Mouse (Mus musculus): ENCODE data around the gene Macrod2. TPM values are rescaled to one million over a fixed set of nuclear protein-coding genes. Genes with fewer than 3 reads are reported as not detected.

Gene Macrod2
- polyA plus RNA-seq, 2 experiments: 2.1 to 7.7 TPM

DNA sequence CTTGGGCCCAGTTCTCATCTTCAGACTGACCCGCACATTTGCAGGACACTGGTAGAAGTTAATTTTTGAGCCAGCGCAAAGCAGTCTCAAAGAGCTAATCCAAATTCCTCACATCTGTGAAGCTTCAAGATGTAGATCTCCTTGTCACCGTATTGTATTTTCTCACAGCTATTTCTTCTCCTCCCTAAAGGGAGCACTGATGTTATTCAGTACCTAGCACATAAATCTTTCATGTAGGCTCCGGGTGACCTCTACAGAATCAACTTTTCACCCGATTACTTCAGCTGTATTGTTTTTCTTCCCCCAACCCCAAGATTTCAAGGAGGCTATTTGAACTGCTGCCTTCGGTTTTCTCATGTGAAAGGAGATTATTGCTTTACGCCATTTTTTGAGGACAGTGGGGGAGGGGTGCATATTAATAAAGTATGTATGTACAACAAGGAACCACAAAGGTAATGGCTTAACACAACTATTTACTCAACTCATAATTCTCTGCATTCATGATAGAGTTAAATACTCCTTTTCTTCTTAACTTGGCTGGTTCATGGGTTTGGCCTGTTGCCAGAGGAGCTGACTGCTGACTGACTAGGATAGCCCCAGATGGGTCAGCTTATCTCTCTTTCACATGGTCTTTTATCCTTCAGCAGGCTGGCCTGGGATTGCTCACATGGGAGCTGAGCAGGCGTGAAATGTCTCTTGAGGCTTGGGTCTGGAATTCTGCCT is 618.5 kb downstream of the Macrod2 start:
- Histone ChIP-seq H3K27me3 (ENCODE audit: control insufficient read depth, insufficient read depth, low read length) (no peaks in the 10 kb centered on the region), H3K4me3 (ENCODE audit: insufficient read depth in 1 of 2, low read depth in 2 of 2, low read length in 2 of 2) (no peak overlapping the region), H3K4me2 (ENCODE audit: low read depth) (no peak overlapping the region), H3K4me1 (replicated peaks; ENCODE audit: control insufficient read depth in 2 of 2, insufficient read depth in 2 of 2, low read length in 1 of 2) (no peaks in the 10 kb centered on the region), H3K9me3 (ENCODE audit: control insufficient read depth, low read length) (no peaks in the 10 kb centered on the region), H3K36me3 (replicated peaks; ENCODE audit: control insufficient read depth, insufficient read depth, low read depth) (no peaks in the 10 kb centered on the region), H3K27ac (no peak overlapping the region), H3K9ac (replicated peaks) (no peak overlapping the region)
- WGBS (ENCODE audit: insufficient replicate concordance): 60% methylated on average over 8 of the region's 8 CpGs
- no peak for DNase-seq (ENCODE audit: low read depth in 3 of 3, low spot score in 3 of 3)
- TF ChIP-seq EP300 (IDR thresholded peaks at IDR 0.05; ENCODE audit: low read depth) (no peak), CTCF (IDR thresholded peaks at IDR 0.05; ENCODE audit: low read depth) (no peak)
- no peak for ATAC-seq (ENCODE audit: insufficient read depth)

DNA sequence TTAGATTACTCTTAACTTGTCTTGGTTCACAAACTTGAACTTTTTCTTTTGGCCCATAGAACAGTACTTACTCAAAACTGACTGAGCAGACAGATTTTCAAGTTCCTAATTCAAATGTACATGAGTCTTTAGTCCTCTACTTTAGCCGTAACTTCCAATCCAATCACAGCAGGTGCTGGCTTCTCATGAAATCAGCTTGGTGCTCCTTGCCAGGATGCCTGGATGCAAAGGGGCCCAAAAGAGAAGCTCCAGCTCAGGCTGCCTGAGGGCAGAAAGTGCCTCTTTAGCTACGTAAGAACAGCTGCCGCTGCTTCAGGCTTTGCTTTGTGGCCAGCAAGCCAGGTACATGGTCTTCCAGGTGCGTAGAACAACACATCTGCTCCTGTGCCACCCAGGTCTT is 627.9 kb downstream of the Macrod2 start:
- H3K9ac ChIP-seq (replicated peaks): no peak overlapping the region
- no peak overlapping the region for H3K4me2 ChIP-seq (ENCODE audit: low read depth)
- H3K27me3 ChIP-seq (ENCODE audit: control insufficient read depth, insufficient read depth, low read length): no peaks in the 10 kb centered on the region
- no peak overlapping the region for H3K4me3 ChIP-seq (ENCODE audit: insufficient read depth in 1 of 2, low read depth in 2 of 2, low read length in 2 of 2)
- ATAC-seq (ENCODE audit: insufficient read depth) (no peak), DNase-seq (ENCODE audit: low read depth in 3 of 3, low spot score in 3 of 3) (no peak)
- no peak overlapping the region for H3K27ac ChIP-seq
- no peaks in the 10 kb centered on the region for H3K9me3 ChIP-seq (ENCODE audit: control insufficient read depth, low read length)
- no peaks in the 10 kb centered on the region for H3K36me3 ChIP-seq (replicated peaks; ENCODE audit: control insufficient read depth, insufficient read depth, low read depth)
- WGBS (ENCODE audit: insufficient replicate concordance): 63% methylated on average over 4 of the region's 4 CpGs
- TF ChIP-seq CTCF (IDR thresholded peaks at IDR 0.05; ENCODE audit: low read depth) (no peak), EP300 (IDR thresholded peaks at IDR 0.05; ENCODE audit: low read depth) (no peak)
- H3K4me1 ChIP-seq (replicated peaks; ENCODE audit: control insufficient read depth in 2 of 2, insufficient read depth in 2 of 2, low read length in 1 of 2): no peaks in the 10 kb centered on the region

DNA sequence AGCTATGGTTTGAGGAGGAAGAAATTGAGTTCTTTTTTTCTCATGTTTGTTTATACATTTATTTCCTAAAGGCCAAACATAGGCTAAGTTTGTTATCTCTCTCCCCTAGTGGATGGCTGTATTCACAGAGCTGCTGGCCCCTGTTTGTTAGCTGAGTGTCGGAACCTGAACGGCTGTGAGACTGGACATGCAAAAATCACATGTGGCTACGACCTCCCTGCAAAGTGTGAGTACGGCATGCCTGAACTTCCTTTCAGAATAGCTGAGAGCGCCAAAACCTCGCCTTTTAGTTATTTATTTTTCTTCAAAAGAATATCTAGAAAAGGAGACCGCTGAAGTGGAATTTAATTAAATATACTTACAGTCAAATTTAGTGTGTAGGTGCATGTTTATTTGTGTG is 628.8 kb downstream of the Macrod2 start:
- no peak for DNase-seq (ENCODE audit: low read depth in 3 of 3, low spot score in 3 of 3)

DNA sequence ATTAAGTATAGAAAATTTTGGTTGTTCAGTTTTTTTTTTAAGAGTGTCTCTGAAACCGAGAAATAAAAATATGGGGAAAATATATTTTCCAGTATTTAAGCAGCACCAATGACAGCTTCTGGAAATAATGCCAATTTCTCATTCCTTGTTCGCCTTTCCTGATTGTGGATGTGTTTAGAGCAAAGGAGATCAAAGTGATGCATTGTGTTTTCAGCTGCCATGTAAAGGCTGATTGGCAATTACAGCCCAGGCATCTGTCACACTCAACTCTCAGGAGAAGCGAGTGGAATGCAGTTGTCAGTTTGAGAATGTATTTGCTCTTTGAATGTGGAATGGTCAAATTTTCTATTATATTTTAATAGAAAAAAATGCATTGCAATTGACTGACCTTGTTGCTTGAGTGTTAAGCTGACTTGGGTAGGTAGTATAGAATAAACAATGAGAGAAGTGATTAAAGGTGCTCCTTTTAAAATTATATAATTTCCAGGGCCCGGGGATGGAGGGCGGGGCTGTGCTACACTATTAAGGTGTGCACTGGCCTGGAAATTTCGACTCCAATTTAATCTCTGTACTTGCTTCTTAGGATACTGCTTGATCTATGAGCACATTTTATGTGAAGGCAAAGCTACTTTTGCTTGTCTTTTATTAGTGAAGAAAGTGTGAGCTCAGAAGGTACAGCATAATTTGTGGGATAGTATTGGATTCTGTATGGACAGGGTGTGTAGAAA is 629.4 kb downstream of the Macrod2 start:
- Histone ChIP-seq H3K9ac (replicated peaks) (no peak overlapping the region), H3K36me3 (replicated peaks; ENCODE audit: control insufficient read depth, insufficient read depth, low read depth) (no peaks in the 10 kb centered on the region), H3K9me3 (ENCODE audit: control insufficient read depth, low read length) (no peaks in the 10 kb centered on the region), H3K4me2 (ENCODE audit: low read depth) (no peak overlapping the region), H3K27ac (no peak overlapping the region), H3K27me3 (ENCODE audit: control insufficient read depth, insufficient read depth, low read length) (no peaks in the 10 kb centered on the region), H3K4me1 (replicated peaks; ENCODE audit: control insufficient read depth in 2 of 2, insufficient read depth in 2 of 2, low read length in 1 of 2) (no peaks in the 10 kb centered on the region), H3K4me3 (ENCODE audit: insufficient read depth in 1 of 2, low read depth in 2 of 2, low read length in 2 of 2) (no peak overlapping the region)
- 69% methylated on average over 6 of the region's 6 CpGs for WGBS (ENCODE audit: insufficient replicate concordance)
- no peak for TF ChIP-seq CTCF (IDR thresholded peaks at IDR 0.05; ENCODE audit: low read depth)
- no peak for TF ChIP-seq EP300 (IDR thresholded peaks at IDR 0.05; ENCODE audit: low read depth)
- ATAC-seq (ENCODE audit: insufficient read depth) (no peak), DNase-seq (ENCODE audit: low read depth in 3 of 3, low spot score in 3 of 3) (no peak)

More for the DNA sequence above, 628.8 kb downstream of the Macrod2 start:
- no peak overlapping the region for H3K4me2 ChIP-seq (ENCODE audit: low read depth)
- H3K9ac ChIP-seq (replicated peaks): no peak overlapping the region
- H3K27me3 ChIP-seq (ENCODE audit: control insufficient read depth, insufficient read depth, low read length): no peaks in the 10 kb centered on the region
- WGBS (ENCODE audit: insufficient replicate concordance): 66% methylated on average over 7 of the region's 7 CpGs
- no peaks in the 10 kb centered on the region for H3K36me3 ChIP-seq (replicated peaks; ENCODE audit: control insufficient read depth, insufficient read depth, low read depth)
- H3K4me1 ChIP-seq (replicated peaks; ENCODE audit: control insufficient read depth in 2 of 2, insufficient read depth in 2 of 2, low read length in 1 of 2): no peaks in the 10 kb centered on the region
- TF ChIP-seq CTCF (IDR thresholded peaks at IDR 0.05; ENCODE audit: low read depth): no peak
- TF ChIP-seq EP300 (IDR thresholded peaks at IDR 0.05; ENCODE audit: low read depth): no peak
- H3K9me3 ChIP-seq (ENCODE audit: control insufficient read depth, low read length): no peaks in the 10 kb centered on the region
- ATAC-seq (ENCODE audit: insufficient read depth): no peak
- no peak overlapping the region for H3K27ac ChIP-seq
- no peak overlapping the region for H3K4me3 ChIP-seq (ENCODE audit: insufficient read depth in 1 of 2, low read depth in 2 of 2, low read length in 2 of 2)

DNA sequence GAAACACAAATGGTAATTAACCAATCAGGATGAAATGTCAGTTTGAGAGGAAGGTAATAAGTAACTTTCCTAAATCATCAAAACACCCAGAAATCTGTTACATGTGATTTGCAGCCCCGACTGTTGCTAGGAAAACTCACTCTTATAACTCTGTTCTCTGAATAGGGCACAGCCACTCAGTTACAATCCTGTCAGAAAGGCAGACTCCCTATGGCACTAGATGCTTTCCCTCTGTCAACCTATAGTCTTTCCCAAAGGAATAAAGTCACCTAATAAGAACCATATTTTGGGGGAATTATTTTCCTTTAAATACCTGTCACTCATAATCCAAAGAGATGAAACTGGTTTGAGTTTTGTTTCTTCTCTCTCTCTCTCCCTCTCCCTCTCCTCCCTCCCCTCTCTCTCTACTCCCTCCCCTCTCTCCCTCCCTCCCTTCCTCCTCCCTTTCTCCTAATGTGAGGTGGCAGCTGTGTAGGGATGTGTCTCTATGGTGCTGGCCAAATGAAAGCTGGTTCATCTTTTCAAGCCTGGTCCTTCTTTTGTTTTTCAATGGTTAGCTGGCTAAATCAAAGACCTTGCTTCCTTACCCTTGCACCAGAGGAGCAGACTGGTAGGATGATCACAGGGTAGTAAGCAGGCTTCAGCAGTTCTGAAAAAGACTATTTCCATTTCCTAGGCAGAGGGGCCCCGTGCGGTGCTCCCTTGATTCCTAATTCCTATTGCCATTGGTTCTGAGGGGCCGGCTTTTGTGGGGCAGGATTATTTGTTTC is 661.8 kb downstream of the Macrod2 start:
- Histone ChIP-seq H3K4me2 (ENCODE audit: low read depth) (no peak overlapping the region), H3K4me3 (ENCODE audit: insufficient read depth in 1 of 2, low read depth in 2 of 2, low read length in 2 of 2) (no peak overlapping the region), H3K27ac (no peak overlapping the region), H3K36me3 (replicated peaks; ENCODE audit: control insufficient read depth, insufficient read depth, low read depth) (no peaks in the 10 kb centered on the region), H3K27me3 (ENCODE audit: control insufficient read depth, insufficient read depth, low read length) (no peaks in the 10 kb centered on the region), H3K9ac (replicated peaks) (no peak overlapping the region), H3K4me1 (replicated peaks; ENCODE audit: control insufficient read depth in 2 of 2, insufficient read depth in 2 of 2, low read length in 1 of 2) (no peaks in the 10 kb centered on the region), H3K9me3 (ENCODE audit: control insufficient read depth, low read length) (no peaks in the 10 kb centered on the region)
- ATAC-seq (ENCODE audit: insufficient read depth): no peak
- no peak for DNase-seq (ENCODE audit: low read depth in 3 of 3, low spot score in 3 of 3)
- 42% methylated on average over 4 of the region's 4 CpGs for WGBS (ENCODE audit: insufficient replicate concordance)
- TF ChIP-seq EP300 (IDR thresholded peaks at IDR 0.05; ENCODE audit: low read depth): no peak
- TF ChIP-seq CTCF (IDR thresholded peaks at IDR 0.05; ENCODE audit: low read depth): no peak
